Mouse (Mus musculus): ENCODE measurements around the gene Dcdc2a. TPM values are rescaled to one million over a fixed set of nuclear protein-coding genes. Genes with fewer than 3 reads are reported as not detected.

Dcdc2a gene
- polyA plus RNA-seq, 1 experiment from 2014 or later: 0.22 TPM

GRCm38 (mm10) chr13:25127806-25128205 lies 72.0 kb downstream of the Dcdc2a start:
- H3K27ac ChIP-seq (ENCODE audit: low read length): no peak overlapping the region
- no peak overlapping the region for H3K4me3 ChIP-seq (ENCODE audit: low read depth, low read length)
- ATAC-seq (ENCODE audit: insufficient number of reproducible peaks, insufficient read depth, low FRiP score, low read depth): no peak
- no peak overlapping the region for H3K9ac ChIP-seq (replicated peaks; ENCODE audit: low read depth, low read length)
- H3K9me3 ChIP-seq (ENCODE audit: control insufficient read depth, low read depth, low read length): no peaks in the 10 kb centered on the region
- no peak overlapping the region for H3K4me2 ChIP-seq (replicated peaks; ENCODE audit: low read depth, low read length)
- H3K27me3 ChIP-seq (ENCODE audit: control insufficient read depth, insufficient read depth, low read length): no peaks in the 10 kb centered on the region
- no peaks in the 10 kb centered on the region for H3K36me3 ChIP-seq (ENCODE audit: control insufficient read depth, insufficient read depth, low read length)
- no peaks in the 10 kb centered on the region for H3K4me1 ChIP-seq (ENCODE audit: control insufficient read depth, insufficient read depth, low read length)
- WGBS: 95% methylated on average over 6 of the region's 6 CpGs

- no peak for ATAC-seq (ENCODE audit: insufficient number of reproducible peaks, insufficient read depth, low FRiP score, low read depth)
- no peak overlapping the region for H3K4me2 ChIP-seq (replicated peaks; ENCODE audit: low read depth, low read length)
- H3K36me3 ChIP-seq (ENCODE audit: control insufficient read depth, insufficient read depth, low read length): no peaks in the 10 kb centered on the region
- no peaks in the 10 kb centered on the region for H3K9me3 ChIP-seq (ENCODE audit: control insufficient read depth, low read depth, low read length)
- H3K4me1 ChIP-seq (ENCODE audit: control insufficient read depth, insufficient read depth, low read length): no peaks in the 10 kb centered on the region
- H3K27ac ChIP-seq (ENCODE audit: low read length): no peak overlapping the region
- no peaks in the 10 kb centered on the region for H3K27me3 ChIP-seq (ENCODE audit: control insufficient read depth, insufficient read depth, low read length)
- no peak overlapping the region for H3K9ac ChIP-seq (replicated peaks; ENCODE audit: low read depth, low read length)
- WGBS: 83% methylated on average over 9 of the region's 9 CpGs
- no peak overlapping the region for H3K4me3 ChIP-seq (ENCODE audit: low read depth, low read length)
Measured at GRCm38 (mm10) chr13:25128766-25129165, 73.0 kb downstream of the Dcdc2a start.

GRCm38 (mm10) chr13:25143066-25143465 lies 87.3 kb downstream of the Dcdc2a start:
- WGBS: 88% methylated on average over 3 of the region's 3 CpGs
- Histone ChIP-seq H3K9ac (replicated peaks; ENCODE audit: low read depth, low read length) (no peak overlapping the region), H3K4me3 (ENCODE audit: low read depth, low read length) (no peak overlapping the region), H3K4me1 (ENCODE audit: control insufficient read depth, insufficient read depth, low read length) (no peaks in the 10 kb centered on the region), H3K4me2 (replicated peaks; ENCODE audit: low read depth, low read length) (no peak overlapping the region), H3K27me3 (ENCODE audit: control insufficient read depth, insufficient read depth, low read length) (no peaks in the 10 kb centered on the region), H3K36me3 (ENCODE audit: control insufficient read depth, insufficient read depth, low read length) (no peaks in the 10 kb centered on the region), H3K9me3 (ENCODE audit: control insufficient read depth, low read depth, low read length) (no peaks in the 10 kb centered on the region), H3K27ac (ENCODE audit: low read length) (no peak overlapping the region)
- no peak for ATAC-seq (ENCODE audit: insufficient number of reproducible peaks, insufficient read depth, low FRiP score, low read depth)

GRCm38 (mm10) chr13:25144093-25144492 lies 88.3 kb downstream of the Dcdc2a start:
- H3K4me2 ChIP-seq (replicated peaks; ENCODE audit: low read depth, low read length): no peak overlapping the region
- no peaks in the 10 kb centered on the region for H3K4me1 ChIP-seq (ENCODE audit: control insufficient read depth, insufficient read depth, low read length)
- no peak overlapping the region for H3K9ac ChIP-seq (replicated peaks; ENCODE audit: low read depth, low read length)
- H3K27ac ChIP-seq (ENCODE audit: low read length): no peak overlapping the region
- H3K27me3 ChIP-seq (ENCODE audit: control insufficient read depth, insufficient read depth, low read length): no peaks in the 10 kb centered on the region
- H3K4me3 ChIP-seq (ENCODE audit: low read depth, low read length): no peak overlapping the region
- H3K36me3 ChIP-seq (ENCODE audit: control insufficient read depth, insufficient read depth, low read length): no peaks in the 10 kb centered on the region
- ATAC-seq (ENCODE audit: insufficient number of reproducible peaks, insufficient read depth, low FRiP score, low read depth): no peak
- no peaks in the 10 kb centered on the region for H3K9me3 ChIP-seq (ENCODE audit: control insufficient read depth, low read depth, low read length)
- 63% methylated on average over 2 of the region's 2 CpGs for WGBS

- WGBS: 74% methylated on average over 2 of the region's 2 CpGs
- H3K4me2 ChIP-seq (replicated peaks; ENCODE audit: low read depth, low read length): no peak overlapping the region
- no peak overlapping the region for H3K9ac ChIP-seq (replicated peaks; ENCODE audit: low read depth, low read length)
- no peaks in the 10 kb centered on the region for H3K36me3 ChIP-seq (ENCODE audit: control insufficient read depth, insufficient read depth, low read length)
- no peak for ATAC-seq (ENCODE audit: insufficient number of reproducible peaks, insufficient read depth, low FRiP score, low read depth)
- H3K4me1 ChIP-seq (ENCODE audit: control insufficient read depth, insufficient read depth, low read length): no peaks in the 10 kb centered on the region
- no peaks in the 10 kb centered on the region for H3K27me3 ChIP-seq (ENCODE audit: control insufficient read depth, insufficient read depth, low read length)
- H3K4me3 ChIP-seq (ENCODE audit: low read depth, low read length): no peak overlapping the region
- H3K27ac ChIP-seq (ENCODE audit: low read length): no peak overlapping the region
- no peaks in the 10 kb centered on the region for H3K9me3 ChIP-seq (ENCODE audit: control insufficient read depth, low read depth, low read length)
Measured at GRCm38 (mm10) chr13:25146232-25146631, 90.4 kb downstream of the Dcdc2a start.

GRCm38 (mm10) chr13:25150154-25150781 lies 94.5 kb downstream of the Dcdc2a start:
- Histone ChIP-seq H3K27ac (ENCODE audit: low read length) (no peak overlapping the region), H3K4me2 (replicated peaks; ENCODE audit: low read depth, low read length) (no peak overlapping the region), H3K4me1 (ENCODE audit: control insufficient read depth, insufficient read depth, low read length) (no peaks in the 10 kb centered on the region), H3K9me3 (ENCODE audit: control insufficient read depth, low read depth, low read length) (no peaks in the 10 kb centered on the region), H3K36me3 (ENCODE audit: control insufficient read depth, insufficient read depth, low read length) (no peaks in the 10 kb centered on the region), H3K9ac (replicated peaks; ENCODE audit: low read depth, low read length) (no peak overlapping the region), H3K27me3 (ENCODE audit: control insufficient read depth, insufficient read depth, low read length) (no peaks in the 10 kb centered on the region), H3K4me3 (ENCODE audit: low read depth, low read length) (no peak overlapping the region)
- no peak for ATAC-seq (ENCODE audit: insufficient number of reproducible peaks, insufficient read depth, low FRiP score, low read depth)
- WGBS: 33% methylated on average over 17 of the region's 17 CpGs

- Histone ChIP-seq H3K27me3 (ENCODE audit: control insufficient read depth, insufficient read depth, low read length) (no peaks in the 10 kb centered on the region), H3K4me1 (ENCODE audit: control insufficient read depth, insufficient read depth, low read length) (no peaks in the 10 kb centered on the region), H3K4me2 (replicated peaks; ENCODE audit: low read depth, low read length) (no peak overlapping the region), H3K9me3 (ENCODE audit: control insufficient read depth, low read depth, low read length) (no peaks in the 10 kb centered on the region), H3K36me3 (ENCODE audit: control insufficient read depth, insufficient read depth, low read length) (no peaks in the 10 kb centered on the region), H3K27ac (ENCODE audit: low read length) (no peak overlapping the region), H3K4me3 (ENCODE audit: low read depth, low read length) (no peak overlapping the region), H3K9ac (replicated peaks; ENCODE audit: low read depth, low read length) (no peak overlapping the region)
- WGBS: 67% methylated on average over 4 of the region's 4 CpGs
- ATAC-seq (ENCODE audit: insufficient number of reproducible peaks, insufficient read depth, low FRiP score, low read depth): no peak
Measured at GRCm38 (mm10) chr13:25150861-25151260, 95.1 kb downstream of the Dcdc2a start.

GRCm38 (mm10) chr13:25159917-25160316 lies 104.1 kb downstream of the Dcdc2a start:
- 37% methylated on average over 2 of the region's 2 CpGs for WGBS
- no peaks in the 10 kb centered on the region for H3K27me3 ChIP-seq (ENCODE audit: control insufficient read depth, insufficient read depth, low read length)

GRCm38 (mm10) chr13:25160804-25161203 lies 105.0 kb downstream of the Dcdc2a start:
- Histone ChIP-seq H3K27me3 (ENCODE audit: control insufficient read depth, insufficient read depth, low read length) (no peaks in the 10 kb centered on the region), H3K4me2 (replicated peaks; ENCODE audit: low read depth, low read length) (no peak overlapping the region), H3K27ac (ENCODE audit: low read length) (no peak overlapping the region), H3K9me3 (ENCODE audit: control insufficient read depth, low read depth, low read length) (no peaks in the 10 kb centered on the region), H3K9ac (replicated peaks; ENCODE audit: low read depth, low read length) (no peak overlapping the region), H3K4me3 (ENCODE audit: low read depth, low read length) (no peak overlapping the region), H3K4me1 (ENCODE audit: control insufficient read depth, insufficient read depth, low read length) (peaks cover 6% of the 10 kb centered on the region; the same call in 1 of the 2 replicates), H3K36me3 (ENCODE audit: control insufficient read depth, insufficient read depth, low read length) (no peaks in the 10 kb centered on the region)
- WGBS: 70% methylated on average over 2 of the region's 2 CpGs
- no peak for ATAC-seq (ENCODE audit: insufficient number of reproducible peaks, insufficient read depth, low FRiP score, low read depth)

More at GRCm38 (mm10) chr13:25159917-25160316, 104.1 kb downstream of the Dcdc2a start:
- 0 out of 2 replicates have a peak, but pooled peaks have one; percentile 37 for ATAC-seq (ENCODE audit: insufficient number of reproducible peaks, insufficient read depth, low FRiP score, low read depth)
- no peak overlapping the region for H3K4me3 ChIP-seq (ENCODE audit: low read depth, low read length)
- H3K36me3 ChIP-seq (ENCODE audit: control insufficient read depth, insufficient read depth, low read length): no peaks in the 10 kb centered on the region
- no peak overlapping the region for H3K27ac ChIP-seq (ENCODE audit: low read length)
- peaks cover 6% of the 10 kb centered on the region; the same call in 1 of the 2 replicates for H3K4me1 ChIP-seq (ENCODE audit: control insufficient read depth, insufficient read depth, low read length)
- no peaks in the 10 kb centered on the region for H3K9me3 ChIP-seq (ENCODE audit: control insufficient read depth, low read depth, low read length)
- no peak overlapping the region for H3K9ac ChIP-seq (replicated peaks; ENCODE audit: low read depth, low read length)
- no peak overlapping the region for H3K4me2 ChIP-seq (replicated peaks; ENCODE audit: low read depth, low read length)
